Mouse (Mus musculus) forebrain, embryonic 13.5 days (tissue): ENCODE data around the gene Ccz1. TPM values are rescaled to one million over a fixed set of nuclear protein-coding genes. Genes with fewer than 3 reads are reported as not detected.

ENCODE experiments used
- ATAC-seq: fragments of 200-750 bp; cut with Nextera tagmentation; 2 replicates; pipeline ENCODE4 v1.8.0; 2017
- H3K27ac ChIP-seq: fragments of 300-500 bp; sonication (generic); 2 replicates; pipeline ENCODE4 v1.5.1; 2015; ENCODE audit warnings: inconsistent platforms, mild to moderate bottlenecking, moderate library complexity
- H3K27me3 ChIP-seq: fragments of 300-500 bp; sonication (generic); 2 replicates; pipeline ENCODE4 v1.6.1; 2015; ENCODE audit warnings: mild to moderate bottlenecking, inconsistent platforms
- H3K36me3 ChIP-seq: fragments of 300-500 bp; sonication (generic); 2 replicates; pipeline ENCODE4 v1.6.1; 2015; ENCODE audit warnings: mild to moderate bottlenecking, inconsistent platforms; ENCODE audit not compliant: poor library complexity, severe bottlenecking
- H3K4me1 ChIP-seq: fragments of 300-500 bp; sonication (generic); 2 replicates; pipeline ENCODE4 v1.6.1; 2015; ENCODE audit warnings: inconsistent platforms
- H3K4me2 ChIP-seq: fragments of 300-500 bp; sonication (generic); 2 replicates; pipeline ENCODE4 v1.6.1; 2015; ENCODE audit warnings: inconsistent platforms, mild to moderate bottlenecking, moderate library complexity
- H3K4me3 ChIP-seq: fragments of 300-500 bp; sonication (generic); 2 replicates; pipeline ENCODE4 v1.5.1; 2015; ENCODE audit warnings: mild to moderate bottlenecking, inconsistent platforms
- H3K9ac ChIP-seq: fragments of 300-500 bp; sonication (generic); 2 replicates; pipeline ENCODE4 v1.6.1; 2015; ENCODE audit warnings: mild to moderate bottlenecking, inconsistent platforms
- H3K9me3 ChIP-seq: fragments of 300-500 bp; sonication (generic); replicated peaks from 2 replicates; pipeline ENCODE4 v1.6.1; 2016; ENCODE audit warnings: inconsistent platforms
- WGBS: fragments of 180-500 bp; shearing (Covaris S2); methylation state at CpG from one replicate; pipeline ENCODE4 v1.1.7; 2015; 5-methylcytosine and 5-hydroxymethylcytosine counted together
- polyA plus RNA-seq: library from polyadenylated mRNA; unstranded; fragments of >200 nt; fragmentation: Nextera tagmentation; extraction: Ambion mirVana; gene quantifications from 2 replicates; pipeline ENCODE4 v1.2.1, GENCODE M21; 2015

Ccz1 gene
- 98.5 and 99.6 TPM in 2 replicates for polyA plus RNA-seq

- peak within 1 kb of the TSS; percentile 89 for H3K9ac ChIP-seq
These were observed at the start of gene Ccz1 for GRCm38 (mm10) chr5:144014551-144015311. Ccz1 (minus strand) TSS chr5:144014877.

DNA sequence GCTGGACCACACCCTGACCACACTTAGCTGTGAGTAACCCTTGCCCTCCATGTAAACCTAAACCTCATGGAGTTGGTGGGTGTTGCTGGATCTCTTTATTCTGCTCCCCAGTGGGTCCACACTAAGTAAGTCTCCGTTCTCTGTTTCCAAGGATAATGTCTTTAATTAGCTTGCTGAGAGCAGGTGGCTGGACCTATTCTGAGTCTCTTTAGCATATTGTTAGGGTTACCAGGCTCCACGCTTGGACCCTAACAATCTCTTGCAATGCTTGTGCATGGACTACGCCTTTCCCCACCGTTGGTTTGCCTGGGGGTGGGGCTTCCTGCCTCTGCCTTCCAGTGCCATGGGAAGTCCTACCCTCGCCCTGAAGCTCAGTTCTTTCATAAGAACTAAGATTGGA lies 49.4 kb upstream of the Ccz1 start:
- Histone ChIP-seq H3K4me3 (no peak overlapping the region), H3K4me1 (no peaks in the 10 kb centered on the region), H3K27ac (no peak overlapping the region), H3K36me3 (no peaks in the 10 kb centered on the region), H3K4me2 (no peak overlapping the region), H3K9ac (no peak overlapping the region), H3K27me3 (no peaks in the 10 kb centered on the region), H3K9me3 (no peaks in the 10 kb centered on the region)
- ATAC-seq, result no peak
- WGBS, result 47% methylated on average over 5 of the region's 5 CpGs

More at GRCm38 (mm10) chr5:144014551-144015311, at the start of gene Ccz1:
- H3K27ac ChIP-seq, result peak within 1 kb of the TSS; percentile 70
- peaks cover 5% of the 10 kb centered on the region; the same call in 1 of the 2 replicates for H3K4me1 ChIP-seq
- H3K4me3 ChIP-seq, result peak within 1 kb of the TSS; percentile 94
- WGBS, result 3% methylated on average over 47 of the region's 47 CpGs
- peak within 1 kb of the TSS; percentile 61 for H3K4me2 ChIP-seq
- ATAC-seq, result peak; percentile 100
- no peaks in the 10 kb centered on the region for H3K27me3 ChIP-seq
- no peaks in the 10 kb centered on the region for H3K9me3 ChIP-seq
- H3K36me3 ChIP-seq, result peaks cover 29% of the 10 kb centered on the region

GRCm38 (mm10) chr5:144054340-144054739 lies 39.7 kb upstream of the Ccz1 start:
- no peak overlapping the region for H3K9ac ChIP-seq
- no peak overlapping the region for H3K4me3 ChIP-seq
- H3K4me1 ChIP-seq, result no peaks in the 10 kb centered on the region
- no peaks in the 10 kb centered on the region; the same call in 1 of the 2 replicates for H3K9me3 ChIP-seq
- no peaks in the 10 kb centered on the region for H3K36me3 ChIP-seq
- no peak overlapping the region for H3K4me2 ChIP-seq
- H3K27me3 ChIP-seq, result no peaks in the 10 kb centered on the region
- no peak overlapping the region for H3K27ac ChIP-seq
- WGBS, result 87% methylated on average over 6 of the region's 6 CpGs
- ATAC-seq, result no peak

DNA sequence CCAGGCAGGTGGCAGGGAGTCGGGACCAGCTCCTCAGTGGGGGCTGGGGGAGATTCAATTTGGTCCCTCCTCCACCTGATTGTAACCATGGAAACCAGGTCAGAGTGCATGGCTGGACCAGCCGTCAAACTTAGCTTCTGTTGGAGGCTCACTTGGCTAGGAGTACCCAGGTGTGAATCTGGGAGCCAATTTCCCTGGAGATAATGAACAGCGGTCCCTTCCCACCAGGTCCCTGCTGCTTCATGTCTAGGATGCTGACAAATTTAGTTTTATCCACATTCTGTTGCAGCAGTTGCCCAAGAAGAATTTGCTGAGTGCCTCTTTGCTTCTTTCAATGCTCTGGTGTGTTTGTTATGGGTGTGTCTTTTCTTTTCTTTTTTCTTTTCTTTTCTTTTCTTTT lies 38.8 kb upstream of the Ccz1 start:
- H3K4me3 ChIP-seq, result no peak overlapping the region
- no peaks in the 10 kb centered on the region; the same call in 1 of the 2 replicates for H3K9me3 ChIP-seq
- H3K4me2 ChIP-seq, result no peak overlapping the region
- H3K9ac ChIP-seq, result no peak overlapping the region
- 53% methylated on average over 3 of the region's 3 CpGs for WGBS
- no peaks in the 10 kb centered on the region for H3K27me3 ChIP-seq
- H3K36me3 ChIP-seq, result no peaks in the 10 kb centered on the region
- H3K4me1 ChIP-seq, result no peaks in the 10 kb centered on the region
- ATAC-seq, result no peak
- no peak overlapping the region for H3K27ac ChIP-seq

DNA sequence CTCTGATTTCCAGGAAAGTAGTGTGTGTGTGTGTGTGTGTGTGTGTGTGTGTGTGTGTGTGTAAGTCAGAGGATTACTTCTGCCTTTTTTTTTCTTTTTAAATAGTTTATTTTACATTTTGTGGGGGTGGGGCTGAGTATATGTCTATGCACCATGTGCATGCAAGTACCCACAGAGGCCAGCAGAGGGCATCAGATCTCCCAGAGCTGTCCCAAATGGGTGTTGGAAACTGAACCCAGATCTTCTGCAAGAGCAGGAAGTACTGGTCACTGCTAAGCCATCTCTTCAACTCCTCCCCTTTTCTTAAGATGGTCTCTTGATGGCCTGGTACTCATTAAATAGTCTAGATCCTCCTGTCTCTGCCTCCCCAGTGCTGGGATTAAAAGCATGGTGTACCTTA lies 36.6 kb upstream of the Ccz1 start:
- H3K4me1 ChIP-seq, result no peaks in the 10 kb centered on the region
- no peak for ATAC-seq
- H3K36me3 ChIP-seq, result no peaks in the 10 kb centered on the region

GRCm38 (mm10) chr5:144049881-144050280 lies 35.2 kb upstream of the Ccz1 start:
- no peak overlapping the region for H3K4me2 ChIP-seq
- H3K36me3 ChIP-seq, result no peaks in the 10 kb centered on the region
- no peak for ATAC-seq
- H3K9ac ChIP-seq, result no peak overlapping the region
- no peaks in the 10 kb centered on the region for H3K27me3 ChIP-seq
- WGBS, result 88% methylated on average over 3 of the region's 3 CpGs
- no peak overlapping the region for H3K27ac ChIP-seq
- H3K4me3 ChIP-seq, result no peak overlapping the region
- no peaks in the 10 kb centered on the region; the same call in 1 of the 2 replicates for H3K9me3 ChIP-seq
- no peaks in the 10 kb centered on the region for H3K4me1 ChIP-seq

More for the DNA sequence above, 36.6 kb upstream of the Ccz1 start:
- no peaks in the 10 kb centered on the region for H3K27me3 ChIP-seq
- no peak overlapping the region for H3K4me2 ChIP-seq
- H3K27ac ChIP-seq, result no peak overlapping the region
- no peak overlapping the region for H3K4me3 ChIP-seq
- no peak overlapping the region for H3K9ac ChIP-seq
- no peaks in the 10 kb centered on the region; the same call in 1 of the 2 replicates for H3K9me3 ChIP-seq

GRCm38 (mm10) chr5:144047324-144047723 lies 32.6 kb upstream of the Ccz1 start:
- Histone ChIP-seq H3K4me2 (no peak overlapping the region), H3K9ac (no peak overlapping the region), H3K4me1 (no peaks in the 10 kb centered on the region), H3K4me3 (no peak overlapping the region), H3K27me3 (no peaks in the 10 kb centered on the region), H3K36me3 (no peaks in the 10 kb centered on the region), H3K9me3 (no peaks in the 10 kb centered on the region; the same call in 1 of the 2 replicates), H3K27ac (0 out of 2 replicates have a peak overlapping the region, but pooled peaks have one; percentile 33)
- ATAC-seq, result 0 out of 2 replicates have a peak, but pooled peaks have one; percentile 45
- 61% methylated on average over 13 of the region's 13 CpGs for WGBS

- Histone ChIP-seq H3K9me3 (no peaks in the 10 kb centered on the region), H3K27me3 (no peaks in the 10 kb centered on the region), H3K4me1 (no peaks in the 10 kb centered on the region), H3K9ac (no peak overlapping the region), H3K27ac (no peak overlapping the region), H3K36me3 (no peaks in the 10 kb centered on the region), H3K4me3 (no peak overlapping the region), H3K4me2 (no peak overlapping the region)
- ATAC-seq, result no peak
- 90% methylated on average over 11 of the region's 11 CpGs for WGBS
These were observed 28.5 kb upstream of the Ccz1 start for GRCm38 (mm10) chr5:144043166-144043565.

- Histone ChIP-seq H3K36me3 (no peaks in the 10 kb centered on the region), H3K27me3 (no peaks in the 10 kb centered on the region), H3K4me1 (no peaks in the 10 kb centered on the region), H3K4me3 (no peak overlapping the region), H3K9ac (no peak overlapping the region), H3K27ac (no peak overlapping the region), H3K9me3 (no peaks in the 10 kb centered on the region), H3K4me2 (no peak overlapping the region)
- no peak for ATAC-seq
- WGBS, result 46% methylated on average over 11 of the region's 11 CpGs
These were observed 26.2 kb upstream of the Ccz1 start for GRCm38 (mm10) chr5:144040720-144041364.

DNA sequence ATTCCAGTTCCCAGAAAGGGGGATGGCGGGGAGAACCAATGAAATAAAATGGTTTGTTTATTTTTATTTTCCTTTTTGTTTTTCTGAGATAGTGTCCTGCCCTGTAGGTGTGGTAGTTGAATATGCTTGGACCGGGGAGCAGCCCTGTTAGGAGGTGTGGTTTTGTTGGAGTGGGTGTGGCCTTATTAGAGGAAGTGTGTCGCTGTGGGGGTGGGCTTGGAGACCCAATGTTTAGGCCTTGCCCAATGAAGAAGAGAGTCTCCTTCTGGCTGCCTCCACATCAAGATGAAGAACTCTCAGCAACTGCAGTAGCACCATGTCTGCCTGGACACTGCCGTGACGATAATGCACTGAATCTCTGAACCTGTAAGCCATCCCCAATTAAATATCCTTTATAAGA lies 25.2 kb upstream of the Ccz1 start:
- Histone ChIP-seq H3K4me2 (no peak overlapping the region), H3K9me3 (no peaks in the 10 kb centered on the region), H3K27me3 (no peaks in the 10 kb centered on the region), H3K9ac (no peak overlapping the region), H3K36me3 (no peaks in the 10 kb centered on the region), H3K27ac (no peak overlapping the region), H3K4me3 (no peak overlapping the region), H3K4me1 (no peaks in the 10 kb centered on the region)
- no peak for ATAC-seq
- WGBS, result 92% methylated on average over 5 of the region's 5 CpGs

- Histone ChIP-seq H3K9ac (no peak overlapping the region), H3K36me3 (no peaks in the 10 kb centered on the region), H3K27ac (no peak overlapping the region), H3K4me1 (no peaks in the 10 kb centered on the region), H3K27me3 (no peaks in the 10 kb centered on the region), H3K4me3 (no peak overlapping the region), H3K4me2 (no peak overlapping the region), H3K9me3 (no peaks in the 10 kb centered on the region)
- ATAC-seq, result no peak
- 77% methylated on average over 9 of the region's 9 CpGs for WGBS
These were observed 24.5 kb upstream of the Ccz1 start for GRCm38 (mm10) chr5:144039156-144039675.

- 57% methylated on average over 17 of the region's 17 CpGs for WGBS
- Histone ChIP-seq H3K4me1 (no peaks in the 10 kb centered on the region), H3K36me3 (no peaks in the 10 kb centered on the region), H3K9ac (no peak overlapping the region), H3K27ac (no peak overlapping the region), H3K4me2 (no peak overlapping the region), H3K9me3 (0 out of 2 replicates have a peak, but pooled peaks cover 3% of the 10 kb centered on the region), H3K4me3 (no peak overlapping the region), H3K27me3 (no peaks in the 10 kb centered on the region)
- no peak for ATAC-seq
These were observed 22.3 kb upstream of the Ccz1 start for GRCm38 (mm10) chr5:144036952-144037351.
